Mouse (Mus musculus) right cerebral cortex, postnatal 4 days (tissue): ENCODE results near the gene Rap1gap.
A peak's percentile ranks its signal among the peaks of the same experiment; 100 is the strongest.

Source experiments
- DNase-seq: peaks from one replicate; pipeline ENCODE4 v3.0.0-alpha.2; 2022

Gene Rap1gap

GRCm38 (mm10) chr4:137664433-137664979 is at the start of gene Rap1gap:
TSS of gene Rap1gap (plus strand) at chr4:137664726.
- DNase-seq, result peak; percentile 76

GRCm38 (mm10) chr4:137622847-137623246 is 41.7 kb upstream of the Rap1gap start:
- DNase-seq, result no peak

- DNase-seq, result no peak
These were observed 36.9 kb upstream of the Rap1gap start for GRCm38 (mm10) chr4:137627476-137628235.

- DNase-seq, result no peak
These were observed 36.1 kb upstream of the Rap1gap start for GRCm38 (mm10) chr4:137628400-137628799.

GRCm38 (mm10) chr4:137629354-137629753 is 35.2 kb upstream of the Rap1gap start:
- DNase-seq, result peak; percentile 21

- DNase-seq, result no peak
These were observed 34.4 kb upstream of the Rap1gap start for GRCm38 (mm10) chr4:137630153-137630552.

- DNase-seq, result no peak
These were observed 32.9 kb upstream of the Rap1gap start for GRCm38 (mm10) chr4:137631596-137631995.

GRCm38 (mm10) chr4:137633394-137633793 is 31.1 kb upstream of the Rap1gap start:
- DNase-seq, result no peak

GRCm38 (mm10) chr4:137636597-137636996 is 27.9 kb upstream of the Rap1gap start:
- no peak for DNase-seq

- no peak for DNase-seq
These were observed 23.0 kb upstream of the Rap1gap start for GRCm38 (mm10) chr4:137641556-137641955.

GRCm38 (mm10) chr4:137642101-137642500 is 22.4 kb upstream of the Rap1gap start:
- no peak for DNase-seq

- DNase-seq, result no peak
These were observed 21.1 kb upstream of the Rap1gap start for GRCm38 (mm10) chr4:137643459-137643858.

- no peak for DNase-seq
These were observed 18.3 kb upstream of the Rap1gap start for GRCm38 (mm10) chr4:137646262-137646661.

- DNase-seq, result no peak
These were observed 16.9 kb upstream of the Rap1gap start for GRCm38 (mm10) chr4:137647648-137648047.

- no peak for DNase-seq
These were observed 16.3 kb upstream of the Rap1gap start for GRCm38 (mm10) chr4:137648230-137648629.

GRCm38 (mm10) chr4:137650912-137651311 is 13.6 kb upstream of the Rap1gap start:
- no peak for DNase-seq

GRCm38 (mm10) chr4:137652835-137653346 is 11.6 kb upstream of the Rap1gap start:
- DNase-seq, result no peak

- no peak for DNase-seq
These were observed 9.1 kb upstream of the Rap1gap start for GRCm38 (mm10) chr4:137655241-137656031.

GRCm38 (mm10) chr4:137657674-137658073 is 6.9 kb upstream of the Rap1gap start:
- no peak for DNase-seq

GRCm38 (mm10) chr4:137659541-137659940 is 5.0 kb upstream of the Rap1gap start:
- DNase-seq, result no peak

GRCm38 (mm10) chr4:137660364-137661077 is 4.0 kb upstream of the Rap1gap start:
- no peak for DNase-seq

GRCm38 (mm10) chr4:137661078-137661450 is 3.5 kb upstream of the Rap1gap start:
- no peak for DNase-seq

GRCm38 (mm10) chr4:137661547-137661946 is 3.0 kb upstream of the Rap1gap start:
- DNase-seq, result no peak
